Mouse (Mus musculus): ENCODE data around the gene Rps21. TPM values are rescaled to one million over a fixed set of nuclear protein-coding genes. Genes with fewer than 3 reads are reported as not detected.

Gene Rps21
- polyA plus RNA-seq, 1 experiment from 2014 or later = 447 TPM

- WGBS = 13% methylated on average over 6 of the region's 6 CpGs
- Histone ChIP-seq H3K36me3 (ENCODE audit: control insufficient read depth, insufficient read depth, low read length) (peaks cover 8% of the 10 kb centered on the region; the same call in 1 of the 2 replicates), H3K9me3 (ENCODE audit: control insufficient read depth, low read length) (no peaks in the 10 kb centered on the region), H3K9ac (ENCODE audit: low read length) (0 out of 2 replicates have a peak overlapping the region, but pooled peaks have one; percentile 13), H3K4me1 (ENCODE audit: control insufficient read depth in 2 of 2, insufficient read depth in 2 of 2, low read length in 2 of 2) (peaks cover 32 to 50% of the 10 kb centered on the region in 2 experiments), H3K27me3 (ENCODE audit: control insufficient read depth, insufficient read depth, low read length) (no peaks in the 10 kb centered on the region; the same call in 1 of the 2 replicates), H3K27ac (replicated peaks in 1 of 2; ENCODE audit: control insufficient read depth in 1 of 2, insufficient read depth in 1 of 2, low read depth in 2 of 2, low read length in 2 of 2) (0 out of 4 replicates have a peak overlapping the region, but pooled peaks of 1 of the 2 experiments have one; percentile 25), H3K4me2 (ENCODE audit: low read length) (0 out of 2 replicates have a peak overlapping the region, but pooled peaks have one; percentile 12), H3K4me3 (ENCODE audit: control insufficient read depth in 1 of 2, insufficient read depth in 1 of 2, low read depth in 1 of 2, low read length in 2 of 2) (no peak overlapping the region)
- ATAC-seq (ENCODE audit: insufficient number of reproducible peaks, insufficient read depth, low FRiP score, low read depth) = peak; percentile 7; the same call in 1 of the 2 replicates
Measured at GRCm38 (mm10) chr2:180222250-180222649, 34.9 kb upstream of the Rps21 start.

- H3K36me3 ChIP-seq (ENCODE audit: control insufficient read depth, insufficient read depth, low read length) = peaks cover 5% of the 10 kb centered on the region; the same call in 1 of the 2 replicates
- peak overlapping the region; percentile 98 for H3K4me2 ChIP-seq (ENCODE audit: low read length)
- H3K9me3 ChIP-seq (ENCODE audit: control insufficient read depth, low read length) = no peaks in the 10 kb centered on the region
- H3K4me3 ChIP-seq (ENCODE audit: control insufficient read depth in 1 of 2, insufficient read depth in 1 of 2, low read depth in 1 of 2, low read length in 2 of 2) = peak overlapping the region; percentile 62 to 71
- 5% methylated on average over 12 of the region's 13 CpGs for WGBS
- H3K4me1 ChIP-seq (ENCODE audit: control insufficient read depth in 2 of 2, insufficient read depth in 2 of 2, low read length in 2 of 2) = peaks cover 34 to 47% of the 10 kb centered on the region in 2 experiments
- H3K27me3 ChIP-seq (ENCODE audit: control insufficient read depth, insufficient read depth, low read length) = no peaks in the 10 kb centered on the region; the same call in 1 of the 2 replicates
- no peak overlapping the region for H3K27ac ChIP-seq (replicated peaks in 1 of 2; ENCODE audit: control insufficient read depth in 1 of 2, insufficient read depth in 1 of 2, low read depth in 2 of 2, low read length in 2 of 2)
- H3K9ac ChIP-seq (ENCODE audit: low read length) = peak overlapping the region; percentile 79
- no peak for ATAC-seq (ENCODE audit: insufficient number of reproducible peaks, insufficient read depth, low FRiP score, low read depth)
Measured at GRCm38 (mm10) chr2:180224647-180225043, 32.5 kb upstream of the Rps21 start.

DNA sequence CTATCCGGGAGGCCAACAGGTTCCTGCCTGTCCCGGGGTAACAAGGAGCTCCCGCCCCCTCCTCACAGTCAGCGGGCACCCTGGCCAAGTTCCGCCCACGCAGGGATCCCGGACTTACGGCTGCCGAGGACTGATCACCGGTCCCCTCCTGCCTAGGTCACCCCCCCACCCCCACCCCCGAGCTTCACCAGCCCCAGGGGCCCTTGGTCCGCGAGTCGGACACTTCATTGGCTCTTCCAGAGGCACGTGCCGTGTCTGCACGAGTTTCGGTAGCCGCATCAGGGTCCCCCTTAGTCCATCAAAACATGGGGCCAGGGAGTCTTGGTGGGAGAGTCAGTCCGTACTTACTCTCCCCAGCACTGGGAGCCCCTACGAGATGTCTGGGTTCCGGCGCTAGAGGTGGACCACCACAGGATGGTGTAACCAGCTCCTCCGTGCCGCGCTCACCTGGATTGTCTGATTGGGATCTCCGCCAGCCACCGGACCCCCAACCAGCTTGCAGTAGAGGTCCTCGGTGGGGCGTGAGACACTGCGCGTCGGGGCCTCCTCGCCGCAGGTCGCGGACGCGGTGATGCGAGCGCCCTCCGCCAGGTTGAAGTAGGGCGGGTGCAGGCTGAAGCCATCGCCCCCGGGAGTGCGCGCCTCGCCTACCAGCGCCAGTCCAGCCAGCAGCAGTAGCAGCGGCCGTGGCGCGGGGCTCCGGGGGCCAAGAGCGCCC, 32.0 kb upstream of the Rps21 start:
- Histone ChIP-seq H3K36me3 (ENCODE audit: control insufficient read depth, insufficient read depth, low read length) (peaks cover 3% of the 10 kb centered on the region; the same call in 1 of the 2 replicates), H3K27me3 (ENCODE audit: control insufficient read depth, insufficient read depth, low read length) (no peaks in the 10 kb centered on the region; the same call in 1 of the 2 replicates), H3K4me1 (ENCODE audit: control insufficient read depth in 2 of 2, insufficient read depth in 2 of 2, low read length in 2 of 2) (peaks cover 35 to 47% of the 10 kb centered on the region in 2 experiments), H3K9me3 (ENCODE audit: control insufficient read depth, low read length) (no peaks in the 10 kb centered on the region), H3K27ac (replicated peaks in 1 of 2; ENCODE audit: control insufficient read depth in 1 of 2, insufficient read depth in 1 of 2, low read depth in 2 of 2, low read length in 2 of 2) (peak overlapping the region in 1 of 2 experiments; percentile 72; a peak in 2 of 4 replicates), H3K9ac (ENCODE audit: low read length) (peak overlapping the region; percentile 79), H3K4me3 (ENCODE audit: control insufficient read depth in 1 of 2, insufficient read depth in 1 of 2, low read depth in 1 of 2, low read length in 2 of 2) (peak overlapping the region; percentile 62 to 71), H3K4me2 (ENCODE audit: low read length) (peak overlapping the region; percentile 98)
- ATAC-seq (ENCODE audit: insufficient number of reproducible peaks, insufficient read depth, low FRiP score, low read depth) = peak; percentile 6
- 2% methylated on average over 55 of the region's 55 CpGs for WGBS

GRCm38 (mm10) chr2:180225762-180226378, 31.3 kb upstream of the Rps21 start, which contains the start of gene Lama5:
Gene Lama5 (minus strand): TSS chr2:180225859.
- peak; percentile 65 for ATAC-seq (ENCODE audit: insufficient number of reproducible peaks, insufficient read depth, low FRiP score, low read depth)
- WGBS = under 1% methylated on average over 31 of the region's 37 CpGs
- Histone ChIP-seq H3K4me3 (ENCODE audit: control insufficient read depth in 1 of 2, insufficient read depth in 1 of 2, low read depth in 1 of 2, low read length in 2 of 2) (peak within 1 kb of the TSS; percentile 62 to 71), H3K4me1 (ENCODE audit: control insufficient read depth in 2 of 2, insufficient read depth in 2 of 2, low read length in 2 of 2) (peaks cover 39 to 53% of the 10 kb centered on the region in 2 experiments), H3K9ac (ENCODE audit: low read length) (peak within 1 kb of the TSS; percentile 79), H3K9me3 (ENCODE audit: control insufficient read depth, low read length) (no peaks in the 10 kb centered on the region), H3K4me2 (ENCODE audit: low read length) (peak within 1 kb of the TSS; percentile 98), H3K27ac (replicated peaks in 1 of 2; ENCODE audit: control insufficient read depth in 1 of 2, insufficient read depth in 1 of 2, low read depth in 2 of 2, low read length in 2 of 2) (peak within 1 kb of the TSS in 1 of 2 experiments; percentile 72; a peak in 2 of 4 replicates), H3K36me3 (ENCODE audit: control insufficient read depth, insufficient read depth, low read length) (no peaks in the 10 kb centered on the region), H3K27me3 (ENCODE audit: control insufficient read depth, insufficient read depth, low read length) (no peaks in the 10 kb centered on the region; the same call in 1 of the 2 replicates)

DNA sequence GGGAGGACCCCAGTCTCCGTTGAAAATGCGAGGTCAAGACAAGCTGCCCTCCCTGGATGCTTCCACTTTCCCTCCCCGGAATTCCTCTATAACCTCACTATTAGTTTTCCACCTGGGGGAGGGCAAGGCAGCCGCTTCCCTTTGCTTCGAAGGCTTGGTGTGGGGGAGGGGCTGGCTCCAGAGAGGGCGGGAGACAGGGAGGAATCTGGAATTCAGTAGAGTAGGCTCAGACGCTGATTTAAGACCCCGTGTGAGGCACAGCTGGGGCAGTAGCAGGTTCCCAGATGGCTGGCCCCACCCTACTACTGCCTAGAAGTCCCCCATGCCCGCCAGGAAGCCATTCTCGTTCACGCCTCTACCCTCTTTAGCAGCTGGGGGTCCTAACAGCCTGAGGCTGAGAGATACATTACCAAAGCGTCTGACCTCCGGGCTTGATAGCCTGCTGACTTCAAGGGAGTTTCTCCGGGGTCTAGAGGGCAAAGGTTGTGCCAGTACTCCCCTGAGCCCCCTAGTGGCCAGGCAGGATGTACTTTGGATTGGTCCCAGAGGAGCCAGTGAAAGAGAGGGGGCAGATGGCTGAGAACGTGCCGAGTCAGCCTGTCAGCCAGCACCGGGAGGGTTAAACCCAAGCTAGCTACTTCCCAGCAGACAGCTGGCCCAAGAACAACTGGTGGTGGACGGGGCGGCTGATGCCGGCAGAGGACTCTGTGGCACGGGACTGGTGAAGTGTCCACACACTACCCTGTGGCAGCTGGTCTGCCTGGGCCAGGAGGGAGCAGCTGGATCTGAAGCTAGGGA, 29.7 kb upstream of the Rps21 start:
- H3K4me3 ChIP-seq (ENCODE audit: control insufficient read depth in 1 of 2, insufficient read depth in 1 of 2, low read depth in 1 of 2, low read length in 2 of 2) = peak overlapping the region; percentile 1 to 20; a peak in 1 of 4 replicates
- H3K36me3 ChIP-seq (ENCODE audit: control insufficient read depth, insufficient read depth, low read length) = no peaks in the 10 kb centered on the region
- no peaks in the 10 kb centered on the region; the same call in 1 of the 2 replicates for H3K27me3 ChIP-seq (ENCODE audit: control insufficient read depth, insufficient read depth, low read length)
- peak overlapping the region; percentile 51; a peak in 3 of 4 replicates for H3K27ac ChIP-seq (replicated peaks in 1 of 2; ENCODE audit: control insufficient read depth in 1 of 2, insufficient read depth in 1 of 2, low read depth in 2 of 2, low read length in 2 of 2)
- H3K9ac ChIP-seq (ENCODE audit: low read length) = no peak overlapping the region; the same call in 1 of the 2 replicates
- ATAC-seq (ENCODE audit: insufficient number of reproducible peaks, insufficient read depth, low FRiP score, low read depth) = peak; percentile 4; the same call in 1 of the 2 replicates
- WGBS = 2% methylated on average over 21 of the region's 21 CpGs
- H3K9me3 ChIP-seq (ENCODE audit: control insufficient read depth, low read length) = no peaks in the 10 kb centered on the region
- H3K4me2 ChIP-seq (ENCODE audit: low read length) = peak overlapping the region; percentile 57
- H3K4me1 ChIP-seq (ENCODE audit: control insufficient read depth in 2 of 2, insufficient read depth in 2 of 2, low read length in 2 of 2) = peaks cover 36 to 49% of the 10 kb centered on the region in 2 experiments

DNA sequence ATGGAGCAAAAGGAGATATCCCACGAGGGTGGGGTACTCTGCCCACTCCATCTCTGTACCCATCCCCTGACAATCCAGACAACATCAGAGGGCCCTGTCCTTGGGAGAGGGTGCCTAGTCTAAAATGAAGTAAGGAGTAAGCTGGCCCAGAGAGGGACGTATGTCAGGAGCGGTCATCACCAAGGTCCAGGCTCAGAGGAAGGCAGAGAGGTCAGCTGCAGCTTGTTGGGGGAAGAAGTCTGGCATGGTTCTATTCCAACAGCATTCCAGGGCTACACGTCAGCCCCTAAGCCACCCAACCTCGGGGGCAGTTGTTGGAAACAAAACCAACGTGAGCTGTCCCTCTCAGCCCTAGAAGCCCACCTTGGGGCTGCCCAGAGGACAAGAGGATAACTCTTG, 29.1 kb upstream of the Rps21 start:
- no peak for ATAC-seq (ENCODE audit: insufficient number of reproducible peaks, insufficient read depth, low FRiP score, low read depth)
- H3K4me3 ChIP-seq (ENCODE audit: control insufficient read depth in 1 of 2, insufficient read depth in 1 of 2, low read depth in 1 of 2, low read length in 2 of 2) = no peak overlapping the region
- no peaks in the 10 kb centered on the region; the same call in 1 of the 2 replicates for H3K27me3 ChIP-seq (ENCODE audit: control insufficient read depth, insufficient read depth, low read length)
- H3K4me2 ChIP-seq (ENCODE audit: low read length) = peak overlapping the region; percentile 57
- peaks cover 38 to 53% of the 10 kb centered on the region in 2 experiments for H3K4me1 ChIP-seq (ENCODE audit: control insufficient read depth in 2 of 2, insufficient read depth in 2 of 2, low read length in 2 of 2)
- no peaks in the 10 kb centered on the region for H3K9me3 ChIP-seq (ENCODE audit: control insufficient read depth, low read length)
- no peaks in the 10 kb centered on the region for H3K36me3 ChIP-seq (ENCODE audit: control insufficient read depth, insufficient read depth, low read length)
- peak overlapping the region; percentile 22; the same call in 1 of the 2 replicates for H3K9ac ChIP-seq (ENCODE audit: low read length)
- 43% methylated on average over 6 of the region's 6 CpGs for WGBS
- peak overlapping the region; percentile 51 for H3K27ac ChIP-seq (replicated peaks in 1 of 2; ENCODE audit: control insufficient read depth in 1 of 2, insufficient read depth in 1 of 2, low read depth in 2 of 2, low read length in 2 of 2)

Measured in heart, embryonic 14.5 days (tissue).